8 mouse cellular contexts compared by ENCODE assay signal in the genomic region with DNA sequence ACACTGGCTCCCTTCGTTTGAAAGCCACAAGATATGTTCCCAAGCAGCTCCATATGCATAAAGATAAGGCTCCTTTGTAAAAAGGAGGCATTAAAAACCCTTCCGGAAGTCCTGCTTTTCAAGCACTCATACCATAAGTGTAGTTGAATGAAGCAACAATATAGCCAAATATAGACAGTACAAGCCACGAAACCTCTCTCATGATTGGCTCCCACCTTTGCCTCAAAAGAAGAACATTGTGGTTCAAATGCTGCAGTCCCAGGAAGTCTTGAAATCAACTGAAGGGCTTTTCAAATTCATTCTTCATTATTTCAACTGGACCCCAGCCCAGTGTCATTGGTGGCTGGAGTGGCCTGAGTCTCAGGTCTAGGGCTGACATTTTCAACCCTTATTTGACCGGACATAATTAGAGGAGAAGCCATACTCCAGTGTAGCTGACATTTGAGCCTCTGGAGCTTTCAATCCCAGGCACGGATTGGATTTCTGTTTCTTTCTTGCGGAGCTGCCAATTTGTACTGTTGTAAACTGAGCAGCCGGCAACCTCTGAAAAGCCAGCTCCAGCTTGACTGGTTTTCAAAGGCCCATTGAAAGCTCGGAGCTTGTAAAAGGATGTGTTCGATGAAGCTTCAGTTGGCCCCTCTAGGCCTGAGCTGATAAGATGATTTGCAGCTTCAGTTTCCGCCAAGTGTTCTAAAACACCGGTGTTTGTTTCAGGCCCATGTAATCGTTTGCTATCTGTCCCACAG.
DNase-seq lines count a peak whose midpoint lies in the region; ATAC-seq and TF ChIP-seq lines count a peak whose summit lies in the region.

No protein-coding gene starts in this region.

- H3K4me1 ChIP-seq in hindbrain, embryonic 10.5 days (replicated peaks): peaks cover 21% of the 10 kb centered on the region; the same call in 1 of the 2 replicates
- no peaks in the 10 kb centered on the region; the same call in 1 of the 2 replicates for H3K4me1 ChIP-seq in hindbrain, embryonic 14.5 days (replicated peaks; ENCODE audit: control insufficient read depth, insufficient read depth, low read length)
- H3K4me1 ChIP-seq in CH12.LX (ENCODE audit: control insufficient read depth in 1 of 2, insufficient read depth in 2 of 2): peaks cover 7 to 50% of the 10 kb centered on the region in 2 experiments; a peak in 3 of 4 replicates
- H3K4me1 ChIP-seq in forebrain, embryonic 15.5 days: peaks cover 7% of the 10 kb centered on the region; the same call in 1 of the 2 replicates
- H3K4me1 ChIP-seq in lung, embryonic 14.5 days (ENCODE audit: insufficient read depth): no peaks in the 10 kb centered on the region

- no peak for TF ChIP-seq CTCF in CH12.LX (conservative IDR thresholded peaks at IDR 0.05 in 1 of 2, IDR thresholded peaks at IDR 0.05 in 1 of 2; ENCODE audit: low read depth in 2 of 2, low read length in 2 of 2)
- TF ChIP-seq CTCF in lung, embryonic 14.5 days (IDR thresholded peaks at IDR 0.05; ENCODE audit: low read depth): no peak

- H3K4me3 ChIP-seq in hindbrain, embryonic 10.5 days: no peak overlapping the region
- no peak overlapping the region for H3K4me3 ChIP-seq in hindbrain, embryonic 14.5 days (replicated peaks; ENCODE audit: low read length)
- no peak overlapping the region for H3K4me3 ChIP-seq in CH12.LX (replicated peaks in 1 of 3; ENCODE audit: low read depth in 2 of 3, low read length in 2 of 3, poor library complexity in 1 of 3)
- no peak overlapping the region for H3K4me3 ChIP-seq in forebrain, embryonic 15.5 days
- H3K4me3 ChIP-seq in lung, embryonic 14.5 days (ENCODE audit: low read depth, low read length): no peak overlapping the region

- no peak for TF ChIP-seq RAD21 in CH12.LX (IDR thresholded peaks at IDR 0.05; ENCODE audit: low read depth, low read length)

- peak overlapping the region; percentile 40; the same call in 1 of the 2 replicates for H3K27ac ChIP-seq in hindbrain, embryonic 10.5 days
- H3K27ac ChIP-seq in hindbrain, embryonic 14.5 days: no peak overlapping the region
- H3K27ac ChIP-seq in CH12.LX (ENCODE audit: insufficient read depth, low read depth): peak overlapping the region; percentile 64; the same call in 1 of the 2 replicates
- H3K27ac ChIP-seq in forebrain, embryonic 15.5 days (replicated peaks): peak overlapping the region; percentile 50; the same call in 1 of the 2 replicates
- 0 out of 2 replicates have a peak overlapping the region, but pooled peaks have one; percentile 9 for H3K27ac ChIP-seq in lung, embryonic 14.5 days (ENCODE audit: low read depth)

- peaks cover 98% of the 10 kb centered on the region for H3K27me3 ChIP-seq in hindbrain, embryonic 10.5 days (ENCODE audit: insufficient read depth, poor library complexity, severe bottlenecking)
- peaks cover 58% of the 10 kb centered on the region for H3K27me3 ChIP-seq in hindbrain, embryonic 14.5 days (ENCODE audit: control insufficient read depth, insufficient read depth, low read length)
- H3K27me3 ChIP-seq in CH12.LX (replicated peaks): no peaks in the 10 kb centered on the region
- H3K27me3 ChIP-seq in forebrain, embryonic 15.5 days: no peaks in the 10 kb centered on the region
- H3K27me3 ChIP-seq in lung, embryonic 14.5 days (ENCODE audit: insufficient read depth, low read length): no peaks in the 10 kb centered on the region

- no peak for DNase-seq in hindbrain, embryonic 10.5 days (ENCODE audit: low spot score)
- no peak for DNase-seq in hindbrain, embryonic 14.5 days (ENCODE audit: low spot score)
- DNase-seq in CH12.LX (ENCODE audit: extremely low read depth): no peak
- peak; percentile 20 for DNase-seq in lung, embryonic 14.5 days
- no peak for DNase-seq in adrenal gland, adult (ENCODE audit: inconsistent age in 2 of 2, low spot score in 1 of 2)
- no peak for DNase-seq in spleen, postnatal 10 days (ENCODE audit: low spot score in 2 of 2)
- DNase-seq in left cerebral cortex, adult 8-10 months (ENCODE audit: low spot score in 2 of 2): no peak

- no peak for ATAC-seq in hindbrain, embryonic 14.5 days (ENCODE audit: low FRiP score)
- ATAC-seq in forebrain, embryonic 15.5 days (replicated peaks): peak; percentile 64; the same call in 1 of the 2 replicates
- ATAC-seq in lung, embryonic 14.5 days (ENCODE audit: insufficient read depth): 0 out of 2 replicates have a peak, but pooled peaks have one; percentile 11

- WGBS in hindbrain, embryonic 10.5 days: 44% methylated on average over 12 of the region's 12 CpGs
- 45% methylated on average over 12 of the region's 12 CpGs for WGBS in hindbrain, embryonic 14.5 days
- whole genome bisulfite sequencing in forebrain, embryonic 15.5 days: 30% methylated on average over 12 of the region's 12 CpGs
- 38% methylated on average over 12 of the region's 12 CpGs for WGBS in lung, embryonic 14.5 days

- in situ Hi-C loops in CH12.LX (cut with MboI; ENCODE audit: low pct_ligation_motif_present, low pct_unique_long_range_greater_than_20kb, low sequenced_read_pairs): loop anchor here (25.0 kb wide), 1 partner anchor 291 kb away; no protein-coding TSS in a partner anchor

- TF ChIP-seq EP300 in CH12.LX (IDR thresholded peaks at IDR 0.05; ENCODE audit: low read length): no peak

- H3K36me3 ChIP-seq in hindbrain, embryonic 10.5 days: no peaks in the 10 kb centered on the region
- H3K36me3 ChIP-seq in hindbrain, embryonic 14.5 days (replicated peaks; ENCODE audit: control insufficient read depth, insufficient read depth): no peaks in the 10 kb centered on the region
- no peaks in the 10 kb centered on the region for H3K36me3 ChIP-seq in CH12.LX (replicated peaks in 1 of 2; ENCODE audit: control insufficient read depth in 1 of 2, insufficient read depth in 1 of 2, low read length in 1 of 2)
- H3K36me3 ChIP-seq in forebrain, embryonic 15.5 days: no peaks in the 10 kb centered on the region
- H3K36me3 ChIP-seq in lung, embryonic 14.5 days (ENCODE audit: insufficient read depth): no peaks in the 10 kb centered on the region

- no peak overlapping the region for H3K4me2 ChIP-seq in hindbrain, embryonic 14.5 days (replicated peaks)
- no peak overlapping the region for H3K4me2 ChIP-seq in CH12.LX (ENCODE audit: insufficient read depth, low read depth, poor library complexity, severe bottlenecking)
- H3K4me2 ChIP-seq in forebrain, embryonic 15.5 days (replicated peaks): no peak overlapping the region
- no peak overlapping the region for H3K4me2 ChIP-seq in lung, embryonic 14.5 days

- H3K9me3 ChIP-seq in hindbrain, embryonic 10.5 days: no peaks in the 10 kb centered on the region
- no peaks in the 10 kb centered on the region for H3K9me3 ChIP-seq in hindbrain, embryonic 14.5 days (ENCODE audit: control insufficient read depth, low read length)
- H3K9me3 ChIP-seq in CH12.LX (replicated peaks; ENCODE audit: low read length): no peaks in the 10 kb centered on the region
- H3K9me3 ChIP-seq in forebrain, embryonic 15.5 days: no peaks in the 10 kb centered on the region
- H3K9me3 ChIP-seq in lung, embryonic 14.5 days (ENCODE audit: low read depth, low read length): no peaks in the 10 kb centered on the region

- no peak for TF ChIP-seq POLR2A in CH12.LX (IDR thresholded peaks at IDR 0.05; ENCODE audit: low read depth, low read length)

- peaks cover 7% of the 10 kb centered on the region; the same call in 1 of the 2 replicates for H3K79me2 ChIP-seq in CH12.LX (replicated peaks; ENCODE audit: control insufficient read depth, extremely low read depth, insufficient read depth, poor library complexity, severe bottlenecking)

- no peak overlapping the region for H3K9ac ChIP-seq in hindbrain, embryonic 14.5 days
- H3K9ac ChIP-seq in CH12.LX (ENCODE audit: insufficient read depth, low read depth): no peak overlapping the region; the same call in 1 of the 2 replicates
- no peak overlapping the region for H3K9ac ChIP-seq in forebrain, embryonic 15.5 days (replicated peaks)
- H3K9ac ChIP-seq in lung, embryonic 14.5 days: no peak overlapping the region

- dilution Hi-C loops in CH12.LX (cut with MboI; ENCODE audit: extremely low pct_ligation_motif_present, extremely low pct_unique_long_range_greater_than_20kb, low sequenced_read_pairs): no loop called here

TF ChIP-seq in CH12.LX, 34 proteins besides CTCF, POLR2A, EP300 and RAD21:
- TF ChIP-seq E2F4 (IDR thresholded peaks at IDR 0.05; ENCODE audit: insufficient replicate concordance, low read depth, low read length) (no peak), MAZ (IDR thresholded peaks at IDR 0.05; ENCODE audit: low read depth, low read length) (no peak), CHD1 (IDR thresholded peaks at IDR 0.05; ENCODE audit: low read depth, low read length) (no peak), NRF1 (IDR thresholded peaks at IDR 0.05; ENCODE audit: low read depth, low read length) (no peak), MXI1 (IDR thresholded peaks at IDR 0.05; ENCODE audit: low read depth, low read length) (no peak), HCFC1 (IDR thresholded peaks at IDR 0.05; ENCODE audit: low read depth, low read length) (no peak), NELFE (IDR thresholded peaks at IDR 0.05; ENCODE audit: low read depth, low read length) (no peak), RCOR1 (conservative IDR thresholded peaks at IDR 0.05; ENCODE audit: low read depth, low read length) (no peak), CHD2 (IDR thresholded peaks at IDR 0.05; ENCODE audit: low read length) (no peak), BHLHE40 (IDR thresholded peaks at IDR 0.05; ENCODE audit: low read depth, low read length) (no peak), KAT2A (IDR thresholded peaks at IDR 0.05; ENCODE audit: insufficient replicate concordance, low read length) (no peak), USF2 (conservative IDR thresholded peaks at IDR 0.05; ENCODE audit: low read depth, low read length) (no peak), MAX (IDR thresholded peaks at IDR 0.05; ENCODE audit: low read length) (no peak), UBTF (IDR thresholded peaks at IDR 0.05; ENCODE audit: low read depth, low read length) (no peak)
